Mouse (Mus musculus) stomach, postnatal 0 days (tissue): ENCODE data around the gene Vmn2r53. TPM values are rescaled to one million over a fixed set of nuclear protein-coding genes. Genes with fewer than 3 reads are reported as not detected.
"Not testable (repeated sequence)": the region's sequence is repeated elsewhere in the genome, so short reads cannot be mapped to it uniquely, and the experiment has no call there.

Source experiments
- ATAC-seq: fragments of 200-750 bp; cut with Nextera tagmentation; 2 replicates; pipeline ENCODE4 v1.8.0; 2017; ENCODE audit not compliant: low FRiP score, low TSS enrichment
- DNase-seq: peaks from one replicate; pipeline ENCODE4 v3.0.0-alpha.2; 2016; ENCODE audit warnings: low spot score
- H3K27ac ChIP-seq: fragments of 300-500 bp; sonication (generic); replicated peaks from 2 replicates; pipeline ENCODE4 v1.5.1; 2014; ENCODE audit warnings: mild to moderate bottlenecking, control low read depth
- H3K27me3 ChIP-seq: fragments of 300-500 bp; sonication (generic); 2 replicates; pipeline ENCODE4 v1.6.1; 2014; ENCODE audit warnings: low read length; ENCODE audit not compliant: control insufficient read depth, insufficient read depth
- H3K36me3 ChIP-seq: fragments of 300-500 bp; sonication (generic); 2 replicates; pipeline ENCODE4 v1.6.1; 2014; ENCODE audit warnings: low read length, mixed read lengths; ENCODE audit not compliant: control insufficient read depth, insufficient read depth
- H3K4me1 ChIP-seq: fragments of 300-500 bp; sonication (generic); replicated peaks from 2 replicates; pipeline ENCODE4 v1.6.1; 2014; ENCODE audit warnings: antibody characterized with exemption; ENCODE audit not compliant: control insufficient read depth, insufficient read depth
- H3K4me2 ChIP-seq: fragments of 300-500 bp; sonication (generic); replicated peaks from 2 replicates; pipeline ENCODE4 v1.6.1; 2014; ENCODE audit warnings: low read depth, mild to moderate bottlenecking, control low read depth, moderate library complexity
- H3K4me3 ChIP-seq: fragments of 300-500 bp; sonication (generic); 2 replicates; pipeline ENCODE4 v1.5.1; 2014; ENCODE audit warnings: low read depth, low read length, control low read depth
- H3K9ac ChIP-seq: fragments of 300-500 bp; sonication (generic); 2 replicates; pipeline ENCODE4 v1.6.1; 2014; ENCODE audit warnings: mild to moderate bottlenecking, low read length, control low read depth, mixed read lengths
- H3K9me3 ChIP-seq: fragments of 300-500 bp; sonication (generic); 2 replicates; pipeline ENCODE4 v1.6.1; 2016; ENCODE audit warnings: low read length; ENCODE audit not compliant: control insufficient read depth
- CTCF ChIP-seq: IDR thresholded peaks from 2 replicates; pipeline ENCODE4 v1.5.1; 2016; ENCODE audit warnings: antibody characterized with exemption, low read depth, mild to moderate bottlenecking, moderate library complexity
- EP300 ChIP-seq: optimal IDR thresholded peaks from 2 replicates; pipeline ENCODE3; 2016; ENCODE audit warnings: antibody characterized with exemption
- WGBS: fragments of 180-500 bp; shearing (Covaris S2); extraction: QIAGEN DNeasy Blood & Tissue Kit; methylation state at CpG from one replicate; pipeline ENCODE4 v1.1.7; 2014; 5-methylcytosine and 5-hydroxymethylcytosine counted together
- polyA plus RNA-seq: library from polyadenylated mRNA; unstranded; fragments of >200 nt; fragmentation: Nextera tagmentation; extraction: Ambion mirVana; gene quantifications from 2 replicates; pipeline ENCODE4 v1.2.1, GENCODE M21; 2015

Vmn2r53 gene
- 0.02 TPM in 1 of 2 replicates, not detected in the other for polyA plus RNA-seq

GRCm38 (mm10) chr7:12608688-12609087 lies at the start of gene Vmn2r53:
Vmn2r53 (minus strand) TSS chr7:12608788.
- DNase-seq (no peak), ATAC-seq (no peak)
- no peaks in the 10 kb centered on the region for H3K27me3 ChIP-seq
- no peaks in the 10 kb centered on the region for H3K4me1 ChIP-seq
- H3K27ac ChIP-seq, result no peak within 1 kb of the TSS
- no peak within 1 kb of the TSS for H3K4me3 ChIP-seq
- no peaks in the 10 kb centered on the region for H3K36me3 ChIP-seq
- TF ChIP-seq EP300 (no peak), CTCF (no peak)
- H3K9ac ChIP-seq, result no peak within 1 kb of the TSS
- no peak within 1 kb of the TSS for H3K4me2 ChIP-seq
- H3K9me3 ChIP-seq, result peaks cover 3% of the 10 kb centered on the region; the same call in 1 of the 2 replicates

GRCm38 (mm10) chr7:12640219-12640618 lies 31.6 kb upstream of the Vmn2r53 start, which contains the start of gene Vmn2r54:
Vmn2r54 (minus strand) TSS chr7:12640319.
- H3K4me3 ChIP-seq, DNase-seq, H3K9me3 ChIP-seq, H3K27ac ChIP-seq, H3K27me3 ChIP-seq, H3K36me3 ChIP-seq, H3K4me2 ChIP-seq, H3K4me1 ChIP-seq, H3K9ac ChIP-seq, ATAC-seq: not testable (repeated sequence)
- WGBS, result 86% methylated on average over 3 of the region's 4 CpGs

Other genes with a start within 250 kb of the Vmn2r53 start
- not detected in 2 replicates for gene Vmn1r84, start 239.5 kb downstream of the Vmn2r53 start, polyA plus RNA-seq
- gene Zfp551, start 186.0 kb downstream of the Vmn2r53 start, polyA plus RNA-seq, result 1.8 TPM in 2 replicates
- gene Zfp606, start 130.5 kb downstream of the Vmn2r53 start, polyA plus RNA-seq, result 5.4 and 5.7 TPM in 2 replicates
- not detected in 2 replicates for gene 2900092C05Rik, start 96.3 kb downstream of the Vmn2r53 start, polyA plus RNA-seq
- not detected in 2 replicates for gene Vmn2r54, start 31.5 kb upstream of the Vmn2r53 start, polyA plus RNA-seq
- not detected in 2 replicates for gene Vmn2r55, start 76.2 kb upstream of the Vmn2r53 start, polyA plus RNA-seq
- 0.02 TPM in 1 of 2 replicates, not detected in the other for gene Vmn2r56, start 126.2 kb upstream of the Vmn2r53 start, polyA plus RNA-seq
- 1.3 and 1.7 TPM in 2 replicates for gene Zscan18, start 194.8 kb upstream of the Vmn2r53 start, polyA plus RNA-seq
- gene Zfp329, start 210.1 kb upstream of the Vmn2r53 start, polyA plus RNA-seq, result 5.9 and 6.4 TPM in 2 replicates
- gene Zfp110, start 226.0 kb upstream of the Vmn2r53 start, polyA plus RNA-seq, result 15.9 and 16.9 TPM in 2 replicates